Mouse (Mus musculus) lung, postnatal 14 days (tissue): ENCODE data around the gene Xylt1.

Experiments used
- DNase-seq: peaks from one replicate; pipeline ENCODE4 v3.0.0; 2021

Gene Xylt1

DNA sequence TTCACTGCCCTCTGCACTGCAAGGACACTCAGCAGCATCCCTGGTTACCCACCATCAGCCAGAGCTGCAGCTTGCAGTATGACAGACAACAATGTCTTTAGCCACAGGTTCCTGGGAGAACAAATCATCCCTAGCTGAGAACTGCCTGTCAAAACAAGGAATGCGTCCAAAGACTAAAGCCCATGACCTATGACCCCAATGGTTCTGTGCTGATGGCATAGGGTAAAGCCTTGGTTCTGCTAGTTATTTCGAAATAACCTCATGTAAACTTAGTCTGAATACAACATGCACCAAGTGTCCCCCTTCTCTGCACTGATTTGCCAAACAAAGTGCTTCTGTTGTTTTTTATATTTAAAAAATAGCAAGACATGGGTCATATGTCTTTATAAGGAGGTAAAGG lies 103.8 kb downstream of the Xylt1 start:
- no peak for DNase-seq

GRCm38 (mm10) chr7:117484989-117485536 lies 104.3 kb downstream of the Xylt1 start:
- no peak for DNase-seq

DNA sequence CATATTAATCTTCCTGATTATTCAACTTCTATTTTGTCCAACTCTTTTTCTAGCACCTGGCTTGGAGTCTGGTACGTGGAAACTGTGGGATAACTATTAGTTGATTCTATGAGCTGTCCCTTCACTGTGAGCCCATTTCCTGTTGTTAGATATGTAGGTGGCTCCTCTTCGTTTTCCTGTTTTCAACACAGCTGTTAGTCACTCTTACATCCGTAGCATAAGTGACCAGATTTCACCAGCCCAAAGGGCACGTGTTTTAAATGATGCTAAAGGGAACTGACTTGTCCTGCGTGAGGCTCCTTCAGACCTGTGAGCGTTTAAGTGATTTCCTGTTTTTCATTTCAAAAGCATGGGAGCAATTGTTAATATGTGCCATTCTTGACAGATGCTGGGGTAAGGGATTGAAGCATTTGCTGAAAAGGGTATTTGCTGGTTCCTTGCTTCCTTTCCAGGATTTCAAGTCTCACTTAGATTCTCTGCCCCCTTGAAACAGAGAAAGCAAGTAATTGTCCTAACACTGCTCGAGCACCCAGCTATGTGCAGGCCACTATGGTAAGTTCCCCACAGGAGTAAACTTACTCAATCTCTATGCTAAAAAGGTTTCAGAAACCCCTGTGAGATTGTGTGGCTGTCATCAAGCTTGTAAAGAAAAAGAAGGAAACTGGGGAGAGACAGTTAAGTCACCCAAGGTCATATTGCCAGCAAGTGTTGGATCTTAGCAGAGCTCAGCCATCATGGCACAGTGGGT lies 105.8 kb downstream of the Xylt1 start:
- no peak for DNase-seq

DNA sequence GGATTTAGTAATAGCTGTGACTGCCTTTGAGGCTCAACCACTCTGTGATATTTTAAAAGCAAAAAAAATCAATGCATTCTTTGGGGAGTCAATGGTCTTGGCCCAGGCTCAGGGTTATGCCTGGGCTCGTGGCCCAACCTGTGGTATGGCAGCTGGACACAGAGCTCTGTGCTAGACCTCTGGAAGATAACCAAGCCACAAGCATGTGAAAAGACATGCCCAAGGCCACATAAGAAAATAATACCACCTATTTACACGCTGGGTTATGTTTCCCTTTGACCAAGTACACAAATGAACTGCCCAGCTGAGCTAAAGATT lies 106.4 kb downstream of the Xylt1 start:
- DNase-seq = no peak

DNA sequence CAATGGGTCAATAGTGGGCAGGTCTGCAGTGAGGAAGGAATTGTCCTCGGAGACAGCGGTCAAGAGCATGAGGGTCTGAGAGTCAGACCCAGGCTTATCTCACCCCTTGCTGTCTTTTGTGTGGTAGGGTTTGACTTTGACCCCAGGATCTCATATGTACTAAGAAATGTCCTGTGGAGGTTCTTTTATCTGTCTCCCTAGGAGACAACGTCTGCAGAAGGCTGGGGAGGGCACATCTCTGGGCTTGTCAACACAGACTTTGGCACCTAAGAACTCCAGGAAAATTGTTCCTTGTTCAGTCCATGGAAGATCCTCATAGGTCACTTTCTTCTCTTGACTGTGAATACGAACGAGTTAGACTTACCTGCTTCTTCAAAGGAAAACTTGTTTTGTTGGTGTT lies 109.2 kb downstream of the Xylt1 start:
- DNase-seq = no peak

DNA sequence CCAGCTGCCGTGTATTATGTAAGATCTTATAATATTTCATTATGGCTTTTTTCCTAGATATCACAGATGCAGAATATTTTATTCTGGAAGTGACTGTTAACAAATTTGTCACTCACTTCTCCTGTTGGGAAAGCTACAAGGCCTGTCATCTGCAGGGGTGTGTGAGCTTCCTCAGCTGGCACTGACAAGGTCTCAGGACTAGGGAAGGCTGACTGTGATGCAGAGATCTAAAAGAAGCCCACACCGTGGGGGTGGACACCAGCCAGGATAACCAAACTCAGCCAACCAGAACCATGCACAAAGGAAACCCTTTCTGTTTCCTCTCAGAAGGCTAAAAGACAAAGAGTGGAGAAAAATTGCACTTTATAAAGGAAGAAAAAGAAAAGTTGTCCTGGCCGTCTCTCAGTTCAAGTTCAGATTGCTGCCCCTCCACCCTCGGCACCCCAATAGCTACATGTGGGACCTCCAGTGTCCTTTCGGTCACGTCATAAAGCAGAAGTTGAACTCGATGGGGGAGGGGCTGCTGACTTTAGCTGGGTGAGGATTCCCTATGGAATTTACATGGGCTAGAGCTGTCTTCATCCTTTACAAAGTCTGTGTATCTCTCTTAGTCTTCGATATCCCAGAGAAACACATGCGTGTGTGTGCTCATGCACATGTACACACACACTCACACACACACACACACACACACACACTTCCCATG lies 109.9 kb downstream of the Xylt1 start:
- DNase-seq = no peak

DNA sequence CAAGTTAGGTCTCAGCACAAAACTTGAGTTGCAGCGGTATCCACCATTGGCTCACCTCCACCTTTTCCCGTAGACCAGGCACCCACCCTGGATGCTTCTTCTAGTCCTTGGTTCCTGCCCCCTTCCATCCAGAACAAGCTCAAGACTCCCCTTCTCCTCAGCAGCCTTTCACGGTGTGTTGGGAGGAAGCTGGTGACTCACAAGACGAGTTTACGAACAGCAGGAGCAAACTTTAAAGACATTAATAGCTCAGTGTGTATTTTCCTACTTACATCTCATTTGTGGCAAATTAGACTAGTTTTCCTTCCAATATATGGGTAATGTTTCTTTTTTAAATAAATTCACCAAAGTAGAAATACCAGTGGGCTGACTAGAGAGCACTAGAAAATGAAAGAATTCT lies 110.7 kb downstream of the Xylt1 start:
- DNase-seq = no peak

- DNase-seq = peak; percentile 28
Measured at GRCm38 (mm10) chr7:117494210-117494609, 113.4 kb downstream of the Xylt1 start.

DNA sequence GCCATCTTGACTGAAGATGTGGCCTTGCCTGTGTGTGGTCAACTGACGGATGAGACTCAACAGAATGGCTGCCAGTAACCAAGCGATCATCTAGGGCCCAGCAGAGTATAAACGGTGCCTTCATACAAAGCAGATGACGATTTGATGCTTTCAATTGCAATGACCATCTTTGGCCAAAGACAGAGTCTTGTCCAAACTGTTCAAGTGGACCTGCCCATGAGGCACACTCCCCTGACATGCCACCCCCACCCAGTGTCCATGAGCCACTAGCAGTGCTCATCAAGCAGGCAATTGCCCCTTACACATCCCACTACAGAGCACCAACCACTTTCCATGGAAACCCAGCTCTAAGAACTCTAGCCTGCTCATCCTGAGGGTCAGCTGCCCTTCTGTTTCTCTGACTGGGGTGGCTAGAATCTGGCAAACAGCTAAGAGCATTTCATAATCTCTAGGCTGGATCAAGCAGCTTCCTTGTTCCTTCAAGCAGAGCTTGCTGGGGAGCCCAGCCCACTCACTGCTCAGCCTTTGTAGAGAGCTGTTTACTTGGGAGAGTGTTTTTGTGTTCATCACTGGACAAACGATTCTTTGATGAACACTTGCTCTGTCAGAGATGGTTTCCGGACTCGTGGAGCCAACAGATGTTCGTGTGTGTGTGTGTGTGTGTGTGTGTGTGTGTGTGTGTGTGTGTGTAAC lies 114.0 kb downstream of the Xylt1 start:
- DNase-seq = no peak

DNA sequence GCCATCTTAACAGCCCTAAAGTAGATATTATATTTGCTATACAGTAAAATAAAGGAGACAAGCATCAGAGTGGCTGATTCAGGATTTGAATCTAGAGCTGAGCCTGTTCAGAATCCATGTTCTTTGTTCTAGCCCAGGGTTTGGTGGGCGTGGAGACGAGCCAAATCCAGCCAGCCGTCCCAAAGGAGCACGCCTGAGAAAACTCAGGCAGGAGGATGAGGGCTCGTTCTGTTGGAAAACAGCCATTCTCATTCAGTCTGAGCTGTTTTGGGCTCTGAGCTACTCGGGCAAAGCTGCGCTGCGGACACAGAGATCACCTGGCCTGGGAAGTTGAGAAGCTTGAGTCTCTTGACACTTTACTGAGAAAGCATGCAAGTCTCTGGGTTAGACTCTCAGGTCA lies 115.0 kb downstream of the Xylt1 start:
- no peak for DNase-seq

- DNase-seq = no peak
Measured at GRCm38 (mm10) chr7:117498173-117498572, 117.4 kb downstream of the Xylt1 start.

DNA sequence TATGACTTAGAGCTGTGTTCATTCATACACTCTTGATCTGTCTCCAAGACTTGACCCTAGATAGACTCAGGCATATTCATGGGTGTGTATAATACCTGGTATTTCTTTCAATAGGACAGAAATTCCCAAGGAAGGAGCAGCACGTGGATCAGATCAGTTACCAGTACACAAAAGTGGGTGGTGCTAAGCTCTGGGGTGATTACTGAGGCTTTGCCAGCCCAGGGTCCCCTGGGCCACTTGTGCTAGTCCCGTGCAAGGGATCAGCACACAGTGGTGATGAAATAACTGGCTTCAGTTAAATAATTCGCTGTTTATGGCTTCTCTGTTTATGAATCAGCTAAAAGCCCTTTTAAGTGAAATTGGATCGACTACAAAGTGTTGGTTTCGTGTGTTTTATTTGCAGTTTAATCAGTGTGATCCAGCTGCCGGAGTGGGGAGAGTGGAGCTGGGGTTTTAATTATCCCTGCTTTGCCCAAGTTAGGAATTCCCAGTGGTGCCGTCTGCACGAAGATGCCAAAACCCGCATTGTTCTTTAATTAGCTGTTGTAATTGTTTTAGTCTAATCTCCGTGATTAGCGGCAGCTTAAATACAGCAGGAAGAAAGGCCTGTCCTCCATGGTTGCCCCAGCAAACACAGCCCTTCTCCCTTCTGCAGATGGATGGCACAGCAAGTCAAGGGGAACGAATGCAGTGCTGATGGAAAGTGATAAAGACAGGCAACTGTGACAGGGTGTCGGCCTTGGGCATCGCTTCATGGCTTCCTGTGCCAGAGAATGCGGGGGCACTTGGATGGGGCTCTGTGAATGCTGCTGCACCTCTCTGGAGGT lies 120.8 kb downstream of the Xylt1 start:
- DNase-seq = no peak

GRCm38 (mm10) chr7:117502415-117502814 lies 121.6 kb downstream of the Xylt1 start:
- no peak for DNase-seq

GRCm38 (mm10) chr7:117503714-117504113 lies 122.9 kb downstream of the Xylt1 start:
- DNase-seq = no peak

GRCm38 (mm10) chr7:117505791-117506190 lies 125.0 kb downstream of the Xylt1 start:
- no peak for DNase-seq

DNA sequence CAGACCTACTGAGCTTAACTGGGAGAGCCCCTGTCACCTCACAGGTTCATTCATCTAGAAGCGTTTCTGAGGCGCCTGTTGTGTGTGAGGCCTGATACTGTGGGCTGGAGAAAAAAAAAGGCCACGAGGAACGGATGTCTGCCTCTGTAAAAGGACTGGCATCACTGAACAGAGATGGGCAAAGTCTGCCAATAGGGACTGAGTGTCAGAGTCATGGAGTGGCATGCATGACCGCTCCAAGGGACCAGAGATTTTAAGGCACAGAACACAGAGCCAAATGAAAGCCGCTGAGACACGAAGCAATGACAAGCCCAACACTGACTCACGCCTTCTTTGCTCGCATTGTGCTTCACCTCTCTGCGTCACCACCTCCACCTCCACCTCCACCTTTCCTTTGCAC lies 126.6 kb downstream of the Xylt1 start:
- DNase-seq = no peak

DNA sequence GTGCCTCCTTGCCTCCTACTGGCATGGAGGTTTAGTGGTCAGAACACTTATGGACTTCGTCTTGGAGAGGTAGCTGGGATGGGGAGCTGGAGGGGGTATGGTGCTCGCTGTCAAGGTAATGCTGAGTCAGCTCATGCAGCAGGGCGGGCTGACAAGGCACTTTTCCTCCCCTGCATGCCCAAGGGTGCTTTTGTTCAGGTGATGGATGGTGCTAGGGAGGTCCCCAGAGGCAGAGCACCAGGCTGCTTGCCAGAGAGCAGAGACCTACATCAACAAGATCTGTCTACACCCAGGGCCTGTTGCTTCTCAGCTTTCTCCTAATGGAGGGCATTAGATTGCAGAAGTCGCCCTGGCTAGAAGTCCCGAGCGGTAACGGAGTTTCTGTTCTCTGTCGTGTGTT lies 127.3 kb downstream of the Xylt1 start:
- no peak for DNase-seq

DNA sequence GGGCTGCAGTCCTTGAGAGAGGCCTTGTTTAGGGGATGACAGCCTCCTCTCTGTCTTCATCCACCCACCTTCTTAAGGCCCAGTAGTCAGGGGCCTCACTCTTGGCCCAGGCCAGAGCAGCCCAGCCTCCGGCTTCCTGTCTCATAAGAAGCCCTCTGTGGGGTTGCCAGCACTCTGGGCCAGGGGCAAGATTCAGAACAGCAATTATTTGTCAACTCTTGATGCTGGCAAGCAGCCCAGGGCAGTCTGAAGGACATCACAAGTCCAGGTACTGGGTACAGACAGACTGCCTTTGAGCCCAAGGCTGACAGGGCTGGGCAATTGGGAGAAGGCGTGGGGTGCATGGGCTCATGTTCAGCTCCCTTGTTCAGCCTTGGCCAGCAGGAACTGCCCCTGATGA lies 129.3 kb downstream of the Xylt1 start:
- DNase-seq = no peak

DNA sequence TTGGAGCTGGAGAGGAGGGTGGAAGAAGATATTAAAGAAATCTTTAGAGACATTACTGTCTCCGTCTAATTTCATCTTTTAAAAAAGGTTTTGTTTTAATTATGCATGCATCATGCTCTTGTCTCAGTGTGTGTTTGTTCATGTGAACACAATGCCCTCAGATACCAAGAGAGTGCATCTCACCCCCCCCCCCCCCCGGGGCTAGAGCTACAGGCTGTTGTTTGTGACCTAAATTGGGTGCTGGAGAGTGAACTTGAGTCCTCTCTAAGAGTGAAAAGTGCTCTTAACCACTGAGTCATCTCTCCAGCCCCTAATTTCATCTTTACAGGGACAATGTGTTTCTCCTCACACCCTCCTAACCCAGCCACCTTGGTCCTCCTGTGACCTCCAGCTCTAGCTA lies 131.5 kb downstream of the Xylt1 start:
- no peak for DNase-seq

GRCm38 (mm10) chr7:117515794-117516193 lies 135.0 kb downstream of the Xylt1 start:
- DNase-seq = no peak

- DNase-seq = no peak
Measured at GRCm38 (mm10) chr7:117516896-117517295, 136.1 kb downstream of the Xylt1 start.

DNA sequence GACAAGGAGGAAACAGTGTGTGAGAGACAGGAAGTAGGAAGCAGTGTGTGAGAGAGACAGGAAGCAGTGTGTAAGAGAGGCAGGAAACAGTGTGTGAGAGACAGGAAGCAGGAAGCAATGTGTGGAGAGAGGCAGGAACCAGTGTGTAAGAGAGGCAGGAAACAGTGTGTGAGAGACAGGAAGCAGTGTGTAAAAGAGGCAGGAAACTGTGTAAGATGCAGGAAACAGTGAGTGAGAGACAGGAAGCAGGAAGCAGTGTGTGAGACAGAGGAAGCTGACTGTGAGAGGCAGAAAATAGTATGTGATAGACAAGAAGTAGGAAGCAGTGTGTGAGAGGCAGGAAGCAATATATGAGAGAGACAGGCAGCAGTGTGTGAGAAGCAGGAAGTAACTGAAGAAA lies 140.6 kb downstream of the Xylt1 start:
- DNase-seq = no peak

- DNase-seq = no peak
Measured at GRCm38 (mm10) chr7:117522092-117522635, 141.4 kb downstream of the Xylt1 start.
